Mouse (Mus musculus): Measurements from ENCODE around the gene Adcy5.

- TF ChIP-seq EP300 (IDR thresholded peaks at IDR 0.05; ENCODE audit: insufficient read depth, low read depth, low read length) = no peak
- no peak for TF ChIP-seq CTCF (IDR thresholded peaks at IDR 0.05)
- no peak for TF ChIP-seq POLR2A (IDR thresholded peaks at IDR 0.05; ENCODE audit: insufficient read depth, low read depth, low read length)
Measured at GRCm38 (mm10) chr16:35285821-35286220, 131.1 kb downstream of the Adcy5 start.
